Mouse (Mus musculus) embryonic facial prominence, embryonic 10.5 days (tissue): ENCODE results near the gene Nop58. TPM values are rescaled to one million over a fixed set of nuclear protein-coding genes. Genes with fewer than 3 reads are reported as not detected.
"Not testable (repeated sequence)": the region's sequence is repeated elsewhere in the genome, so short reads cannot be mapped to it uniquely, and the experiment has no call there.

Source experiments
- DNase-seq: peaks from one replicate; pipeline ENCODE4 v3.0.0-alpha.2; 2017; ENCODE audit warnings: low spot score
- H3K27ac ChIP-seq: fragments of 300-500 bp; sonication (generic); replicated peaks from 2 replicates; pipeline ENCODE4 v1.5.1; 2016; ENCODE audit warnings: mild to moderate bottlenecking
- H3K27me3 ChIP-seq: fragments of 300-500 bp; sonication (generic); replicated peaks from 2 replicates; pipeline ENCODE4 v1.6.1; 2016; ENCODE audit warnings: low read depth, mild to moderate bottlenecking; ENCODE audit not compliant: poor library complexity, severe bottlenecking
- H3K36me3 ChIP-seq: fragments of 300-500 bp; sonication (generic); replicated peaks from 2 replicates; pipeline ENCODE4 v1.6.1; 2016; ENCODE audit warnings: mild to moderate bottlenecking, moderate library complexity
- H3K4me1 ChIP-seq: fragments of 300-500 bp; sonication (generic); 2 replicates; pipeline ENCODE4 v1.6.1; 2016
- H3K4me3 ChIP-seq: fragments of 300-500 bp; sonication (generic); 2 replicates; pipeline ENCODE4 v1.5.1; 2016; ENCODE audit warnings: mild to moderate bottlenecking, moderate library complexity
- H3K9me3 ChIP-seq: fragments of 300-500 bp; sonication (generic); 2 replicates; pipeline ENCODE4 v1.6.1; 2016; ENCODE audit warnings: mild to moderate bottlenecking
- WGBS: fragments of 180-500 bp; shearing (Covaris S2); methylation state at CpG from one replicate; pipeline ENCODE4 v1.1.7; 2016; 5-methylcytosine and 5-hydroxymethylcytosine counted together
- polyA plus RNA-seq: library from polyadenylated mRNA; unstranded; fragments of >200 nt; fragmentation: Nextera tagmentation; extraction: Ambion mirVana; gene quantifications from 2 replicates; pipeline ENCODE4 v1.2.1, GENCODE M21; 2016

The Nop58 gene
- polyA plus RNA-seq, 1 experiment from 2014 or later: 319 TPM

DNA sequence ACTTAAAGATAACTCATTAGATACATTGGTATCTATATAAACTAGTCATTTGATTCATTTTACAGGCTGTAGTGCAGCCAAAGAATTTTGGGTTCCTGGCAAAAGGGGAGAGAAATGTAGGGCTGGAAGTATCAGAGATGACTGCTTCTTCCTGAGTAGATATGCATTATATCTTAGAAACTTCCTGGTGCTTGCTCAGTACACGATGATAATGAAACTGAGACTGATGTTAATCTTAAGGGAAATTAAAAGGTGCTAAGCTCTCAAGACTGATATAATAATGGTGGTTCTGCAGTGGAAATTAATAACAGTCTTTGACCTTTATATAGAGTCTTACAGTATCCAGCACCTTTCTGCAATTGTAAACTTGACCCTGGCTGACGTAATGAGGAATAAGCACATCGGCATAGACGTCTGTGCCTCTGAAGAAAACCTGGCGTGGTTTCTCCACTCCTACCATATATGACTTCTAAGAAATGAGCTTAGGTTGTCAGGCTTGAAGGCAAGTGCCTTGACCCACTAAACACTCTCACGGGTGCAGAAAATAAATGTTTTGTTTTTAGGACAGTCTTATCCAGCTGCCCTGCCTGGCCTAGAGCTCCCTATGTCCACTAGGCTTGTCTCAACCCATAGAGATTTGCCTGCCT lies 54.1 kb downstream of the Nop58 start:
- no peaks in the 10 kb centered on the region for H3K9me3 ChIP-seq
- no peaks in the 10 kb centered on the region for H3K4me1 ChIP-seq
- DNase-seq: no peak
- H3K27me3 ChIP-seq: no peaks in the 10 kb centered on the region
- no peaks in the 10 kb centered on the region for H3K36me3 ChIP-seq
- H3K27ac ChIP-seq: no peak overlapping the region
- 82% methylated on average over 6 of the region's 6 CpGs for WGBS
- no peak overlapping the region for H3K4me3 ChIP-seq

DNA sequence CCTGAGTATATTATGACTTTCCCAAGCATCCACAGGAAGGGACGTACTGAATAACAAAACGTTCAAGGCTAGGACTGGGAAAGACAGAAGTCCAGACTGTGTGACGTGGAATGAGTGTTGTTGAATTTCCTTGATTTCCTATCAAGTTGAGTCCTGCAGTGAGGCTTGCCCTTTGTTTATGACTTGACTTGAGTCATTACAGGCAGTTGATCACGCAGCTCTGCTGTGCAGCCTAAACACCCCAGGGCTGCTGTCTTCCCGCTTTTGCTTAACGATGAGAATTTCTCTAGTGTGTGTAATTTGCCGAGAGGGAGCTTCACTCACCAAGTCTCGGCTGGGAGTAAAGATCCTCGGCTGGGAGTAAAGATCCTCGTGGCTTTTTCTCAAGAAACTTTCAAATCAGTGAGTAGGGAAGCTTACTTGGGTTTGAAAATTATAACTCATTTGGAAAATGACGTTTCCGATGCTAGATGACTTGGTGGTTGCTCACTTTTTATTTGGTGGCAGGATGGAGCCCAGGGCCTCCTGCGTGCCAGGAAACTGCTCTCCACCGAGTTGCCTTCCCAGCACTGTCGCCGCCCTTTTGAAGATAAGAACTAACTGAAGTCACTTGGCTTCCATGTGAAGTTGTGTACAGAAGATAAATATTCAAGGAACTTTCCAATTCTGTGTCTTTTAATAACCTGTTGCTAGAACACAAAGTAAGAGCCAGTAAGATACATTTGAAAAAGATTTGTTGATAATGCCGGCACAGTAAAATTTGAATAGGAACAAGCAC lies 55.0 kb downstream of the Nop58 start:
- Histone ChIP-seq H3K27ac (no peak overlapping the region), H3K4me3 (no peak overlapping the region), H3K36me3 (no peaks in the 10 kb centered on the region), H3K4me1 (no peaks in the 10 kb centered on the region), H3K27me3 (no peaks in the 10 kb centered on the region), H3K9me3 (no peaks in the 10 kb centered on the region)
- DNase-seq: no peak
- 80% methylated on average over 17 of the region's 17 CpGs for WGBS

DNA sequence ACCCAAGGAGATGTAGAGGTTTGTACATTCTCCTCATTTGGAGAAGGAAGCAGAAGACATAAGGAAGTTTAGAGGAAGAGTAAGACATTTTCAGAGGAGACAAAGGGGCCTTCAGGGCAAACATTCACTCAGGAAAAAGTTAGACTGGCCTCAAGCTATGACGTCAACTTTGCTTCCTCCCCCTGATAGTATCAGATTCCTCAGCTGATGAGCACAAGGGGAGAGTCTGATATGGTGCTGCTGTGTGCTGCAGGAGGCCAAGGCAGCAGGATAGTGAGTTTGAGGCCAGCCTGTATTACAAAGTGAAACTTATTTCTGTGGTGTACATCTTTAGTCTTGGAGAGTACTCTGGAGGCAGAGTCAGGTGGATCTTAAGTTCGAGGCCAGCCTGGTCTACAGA lies 64.3 kb downstream of the Nop58 start:
- no peaks in the 10 kb centered on the region for H3K27me3 ChIP-seq
- H3K27ac ChIP-seq: no peak overlapping the region
- no peaks in the 10 kb centered on the region for H3K36me3 ChIP-seq
- H3K4me3 ChIP-seq: no peak overlapping the region
- WGBS: 71% methylated on average over 2 of the region's 2 CpGs
- no peaks in the 10 kb centered on the region for H3K4me1 ChIP-seq
- no peak for DNase-seq
- no peaks in the 10 kb centered on the region for H3K9me3 ChIP-seq

- DNase-seq, H3K4me1 ChIP-seq, H3K4me3 ChIP-seq, H3K27me3 ChIP-seq, H3K36me3 ChIP-seq, H3K9me3 ChIP-seq, H3K27ac ChIP-seq: not testable (repeated sequence)
- WGBS: 73% methylated on average over 5 of the region's 5 CpGs
Observed at GRCm38 (mm10) chr1:59749724-59750123, 65.0 kb downstream of the Nop58 start.

DNA sequence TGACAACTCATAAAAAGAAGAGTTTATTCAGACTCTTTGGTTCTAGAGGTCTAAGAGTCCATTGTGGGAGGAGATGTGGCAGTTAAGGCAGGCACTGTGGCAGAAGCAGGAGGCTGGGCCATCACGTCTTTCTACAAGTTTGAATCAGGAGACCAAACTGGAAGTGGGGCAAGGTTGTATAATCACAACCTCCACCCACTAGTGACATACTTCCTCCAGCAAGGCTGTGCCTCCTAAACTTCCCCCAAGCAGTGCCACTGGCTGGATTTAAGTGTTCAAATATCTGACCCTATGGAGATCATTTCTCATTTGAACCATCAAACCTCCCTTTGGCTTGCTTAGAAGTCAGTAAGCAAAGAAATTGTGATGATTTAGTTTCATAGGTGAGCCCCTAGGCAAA lies 70.5 kb downstream of the Nop58 start:
- Histone ChIP-seq H3K4me3 (no peak overlapping the region), H3K4me1 (no peaks in the 10 kb centered on the region), H3K36me3 (no peaks in the 10 kb centered on the region), H3K27me3 (no peaks in the 10 kb centered on the region), H3K9me3 (no peaks in the 10 kb centered on the region), H3K27ac (no peak overlapping the region)
- 82% methylated on average over 1 of the region's 1 CpGs for WGBS
- no peak for DNase-seq

- H3K4me3 ChIP-seq: no peak overlapping the region
- no peak for DNase-seq
- H3K4me1 ChIP-seq: peaks cover 13% of the 10 kb centered on the region
- no peaks in the 10 kb centered on the region for H3K9me3 ChIP-seq
- H3K27me3 ChIP-seq: no peaks in the 10 kb centered on the region
- no peak overlapping the region for H3K27ac ChIP-seq
- 90% methylated on average over 1 of the region's 1 CpGs for WGBS
- no peaks in the 10 kb centered on the region for H3K36me3 ChIP-seq
Observed at GRCm38 (mm10) chr1:59758325-59758724, 73.6 kb downstream of the Nop58 start.

- Histone ChIP-seq H3K36me3 (no peaks in the 10 kb centered on the region), H3K27me3 (no peaks in the 10 kb centered on the region), H3K4me1 (peaks cover 31% of the 10 kb centered on the region), H3K4me3 (peak overlapping the region; percentile 88), H3K27ac (peak overlapping the region; percentile 100), H3K9me3 (no peaks in the 10 kb centered on the region)
- DNase-seq: peak; percentile 66
- WGBS: 3% methylated on average over 10 of the region's 10 CpGs
Observed at GRCm38 (mm10) chr1:59762208-59762607, 77.4 kb downstream of the Nop58 start.

- no peaks in the 10 kb centered on the region for H3K9me3 ChIP-seq
- DNase-seq: peak; percentile 78
- under 1% methylated on average over 44 of the region's 44 CpGs for WGBS
- peak overlapping the region; percentile 100 for H3K27ac ChIP-seq
- peak overlapping the region; percentile 88 for H3K4me3 ChIP-seq
- peaks cover 34% of the 10 kb centered on the region for H3K4me1 ChIP-seq
- no peaks in the 10 kb centered on the region for H3K36me3 ChIP-seq
- H3K27me3 ChIP-seq: no peaks in the 10 kb centered on the region
Observed at GRCm38 (mm10) chr1:59762651-59763163, 77.9 kb downstream of the Nop58 start.

- peak; percentile 95 for DNase-seq
- peaks cover 5% of the 10 kb centered on the region for H3K36me3 ChIP-seq
- WGBS: under 1% methylated on average over 75 of the region's 75 CpGs
- H3K4me1 ChIP-seq: peaks cover 37% of the 10 kb centered on the region
- no peaks in the 10 kb centered on the region for H3K9me3 ChIP-seq
- H3K27ac ChIP-seq: peak within 1 kb of the TSS; percentile 100
- peak within 1 kb of the TSS; percentile 88 for H3K4me3 ChIP-seq
- H3K27me3 ChIP-seq: no peaks in the 10 kb centered on the region
Observed at GRCm38 (mm10) chr1:59763164-59763768, 78.5 kb downstream of the Nop58 start, which contains the start of gene Bmpr2. Gene Bmpr2 (plus strand): TSS chr1:59763400.

DNA sequence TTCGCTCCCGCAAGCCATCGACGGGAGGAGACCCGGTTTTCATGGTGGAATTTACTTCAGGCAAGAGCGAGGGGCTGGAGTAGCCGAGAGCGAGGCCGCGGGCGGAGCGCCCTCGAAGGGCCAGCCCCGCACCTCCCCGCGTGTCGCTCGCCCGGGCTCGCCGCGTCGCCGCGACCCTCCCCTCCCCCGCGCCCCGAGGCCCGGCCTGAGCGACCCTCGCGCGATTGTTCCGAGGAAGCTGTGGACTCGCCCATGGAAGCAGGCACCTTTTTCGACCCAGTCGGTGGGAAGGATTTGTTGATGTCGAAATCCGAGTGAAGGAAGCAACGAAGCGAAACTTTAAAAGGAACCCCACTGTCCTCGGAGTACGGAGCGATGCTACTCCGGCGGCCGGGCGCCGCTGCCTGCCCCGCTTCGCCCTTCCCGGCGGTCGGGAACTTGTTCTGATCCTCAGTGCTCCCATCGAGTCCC lies 79.0 kb downstream of the Nop58 start:
- H3K36me3 ChIP-seq: peaks cover 11% of the 10 kb centered on the region
- WGBS: under 1% methylated on average over 55 of the region's 55 CpGs
- H3K9me3 ChIP-seq: no peaks in the 10 kb centered on the region
- peaks cover 37% of the 10 kb centered on the region for H3K4me1 ChIP-seq
- peak overlapping the region; percentile 88 for H3K4me3 ChIP-seq
- DNase-seq: peak; percentile 78
- no peaks in the 10 kb centered on the region for H3K27me3 ChIP-seq
- H3K27ac ChIP-seq: peak overlapping the region; percentile 100

- 0% methylated on average over 27 of the region's 27 CpGs for WGBS
- Histone ChIP-seq H3K27me3 (no peaks in the 10 kb centered on the region), H3K36me3 (peaks cover 17% of the 10 kb centered on the region), H3K9me3 (no peaks in the 10 kb centered on the region), H3K27ac (peak overlapping the region; percentile 100), H3K4me1 (peaks cover 37% of the 10 kb centered on the region), H3K4me3 (peak overlapping the region; percentile 88)
- DNase-seq: peak; percentile 68
Observed at GRCm38 (mm10) chr1:59764407-59764971, 79.7 kb downstream of the Nop58 start.

- WGBS: 6% methylated on average over 4 of the region's 4 CpGs
Observed at GRCm38 (mm10) chr1:59765279-59765678, 80.5 kb downstream of the Nop58 start.

More at GRCm38 (mm10) chr1:59765279-59765678, 80.5 kb downstream of the Nop58 start:
- no peak for DNase-seq
- Histone ChIP-seq H3K36me3 (peaks cover 23% of the 10 kb centered on the region), H3K27me3 (no peaks in the 10 kb centered on the region), H3K4me1 (peaks cover 37% of the 10 kb centered on the region), H3K4me3 (peak overlapping the region; percentile 88), H3K27ac (no peak overlapping the region), H3K9me3 (no peaks in the 10 kb centered on the region)
